Comparison of ENCODE assay signal across 9 mouse cellular contexts in the genomic region with DNA sequence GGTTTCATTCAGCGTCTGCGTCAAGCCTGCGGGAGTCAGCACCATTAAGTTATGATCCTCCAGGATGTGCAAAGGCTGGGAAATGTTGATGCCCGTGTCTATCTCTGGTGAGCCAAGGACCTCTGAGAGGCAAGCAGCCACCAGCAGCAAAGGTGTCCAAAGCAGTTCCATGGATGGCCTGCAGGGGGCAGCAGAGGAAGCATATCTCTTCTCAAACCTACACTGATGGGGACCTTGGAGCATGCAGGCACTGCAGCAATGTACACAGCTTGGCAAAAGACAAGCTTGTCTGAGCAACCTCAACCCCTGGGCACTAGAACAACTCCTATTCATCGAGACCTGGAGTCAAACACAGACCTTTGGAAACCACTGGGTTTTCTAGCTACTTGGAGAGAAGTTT. TPM values are rescaled to one million over a fixed set of nuclear protein-coding genes. Genes with fewer than 3 reads are reported as not detected.
DNase-seq lines count a peak whose midpoint lies in the region; ATAC-seq and TF ChIP-seq lines count a peak whose summit lies in the region.
"Had no signal": no experiment of that assay in that cellular context is flagged by ENCODE, and none has a peak within 500 bp of the region (broad histone marks: within the 10 kb centered on the region; RNA-seq: fewer than 3 reads in every experiment).

No protein-coding gene starts in this region.

- DNase-seq in A20 (ENCODE audit: low read depth, low spot score) (peak; percentile 11), MEL (ENCODE audit: low read depth, low spot score) (peak; percentile 52)
- DNase-seq in cerebellum, adult 18-20 months: peak; percentile 59 to 73
- DNase-seq in gastrocnemius, postnatal 14 days: peak; percentile 10
- DNase-seq in layer of hippocampus, adult 11-12 months (ENCODE audit: low spot score): peak; percentile 86
- DNase-seq in liver, postnatal 0 days: peak; percentile 80
- peak; percentile 62 to 79 for DNase-seq in right cerebral cortex, postnatal 10 days (ENCODE audit: low spot score in 2 of 2)

- no peaks in the 10 kb centered on the region for H3K27me3 ChIP-seq in MEL (ENCODE audit: control insufficient read depth in 1 of 2, insufficient read depth in 2 of 2, low read length in 2 of 2)
- H3K27me3 ChIP-seq in liver, postnatal 0 days (ENCODE audit: insufficient read depth, low read length): no peaks in the 10 kb centered on the region

- H3K9me3 ChIP-seq in MEL (replicated peaks; ENCODE audit: insufficient read depth, low read length): no peaks in the 10 kb centered on the region
- no peaks in the 10 kb centered on the region for H3K9me3 ChIP-seq in liver, postnatal 0 days (ENCODE audit: low read length)
- H3K9me3 ChIP-seq: heart, embryonic 15.5 days had no signal

- intact Hi-C loops in gastrocnemius, postnatal 14 days (cut with DNase I; ENCODE audit: low total_unique reads): loop anchor here (10.0 kb wide), 1 partner anchor 505 kb away; no protein-coding TSS in a partner anchor

- H3K79me2 ChIP-seq in MEL (ENCODE audit: control insufficient read depth, insufficient read depth, low read length, poor library complexity): no peaks in the 10 kb centered on the region

- TF ChIP-seq CTCF in MEL (IDR thresholded peaks at IDR 0.05 in 2 of 3, conservative IDR thresholded peaks at IDR 0.05 in 1 of 3; ENCODE audit: control insufficient read depth in 1 of 3, insufficient read depth in 1 of 3, low read depth in 2 of 3, low read length in 3 of 3, poor library complexity in 1 of 3, severe bottlenecking in 1 of 3): peak; percentile 71 to 97 (median 84)
- TF ChIP-seq CTCF in liver, postnatal 0 days (IDR thresholded peaks at IDR 0.05; ENCODE audit: low read depth): peak; percentile 88

- WGBS in liver, postnatal 0 days (ENCODE audit: insufficient replicate concordance): 50% methylated on average over 5 of the region's 5 CpGs

- ATAC-seq in liver, postnatal 0 days: peak; percentile 62
- no peak for ATAC-seq in inflammation-experienced regulatory T-cells, adult 6 months

- no peak overlapping the region for H3K4me3 ChIP-seq in MEL (ENCODE audit: control insufficient read depth in 1 of 2, insufficient read depth in 1 of 2, low read depth in 2 of 2, low read length in 2 of 2)
- H3K4me3 ChIP-seq in liver, postnatal 0 days (ENCODE audit: low read depth, low read length): no peak overlapping the region
- H3K4me3 ChIP-seq: heart, embryonic 15.5 days had no signal

- no peak for TF ChIP-seq EP300 in MEL (IDR thresholded peaks at IDR 0.05; ENCODE audit: low read depth in 1 of 2, low read length in 2 of 2)
- TF ChIP-seq EP300 in liver, postnatal 0 days (IDR thresholded peaks at IDR 0.05; ENCODE audit: low read depth): no peak

- H3K36me3 ChIP-seq in MEL (ENCODE audit: control insufficient read depth in 1 of 2, insufficient read depth in 2 of 2, low read length in 2 of 2): no peaks in the 10 kb centered on the region
- no peaks in the 10 kb centered on the region for H3K36me3 ChIP-seq in liver, postnatal 0 days (replicated peaks; ENCODE audit: insufficient read depth, low read length)
- H3K36me3 ChIP-seq: heart, embryonic 15.5 days had no signal

- TF ChIP-seq RAD21 in MEL (IDR thresholded peaks at IDR 0.05; ENCODE audit: low read depth, low read length): peak; percentile 44

- TF ChIP-seq POLR2A in MEL (IDR thresholded peaks at IDR 0.05; ENCODE audit: control insufficient read depth in 1 of 2, insufficient read depth in 1 of 2, low read depth in 1 of 2, low read length in 2 of 2, poor library complexity in 1 of 2): no peak

- H3K9ac ChIP-seq in MEL (ENCODE audit: control insufficient read depth, low read depth, low read length, poor library complexity, severe bottlenecking): no peak overlapping the region
- H3K9ac ChIP-seq in liver, postnatal 0 days (replicated peaks): no peak overlapping the region
- H3K9ac ChIP-seq: heart, embryonic 15.5 days had no signal

- H3K4me1 ChIP-seq in MEL (ENCODE audit: control insufficient read depth in 1 of 2, insufficient read depth in 2 of 2, low read length in 2 of 2): no peaks in the 10 kb centered on the region
- peaks cover 9% of the 10 kb centered on the region; the same call in 1 of the 2 replicates for H3K4me1 ChIP-seq in liver, postnatal 0 days (ENCODE audit: insufficient read depth)
- H3K4me1 ChIP-seq: heart, embryonic 15.5 days had no signal

- no peak overlapping the region for H3K27ac ChIP-seq in MEL (ENCODE audit: control insufficient read depth, low read depth, low read length)
- H3K27ac ChIP-seq in liver, postnatal 0 days (ENCODE audit: low read depth): no peak overlapping the region
- H3K27ac ChIP-seq: heart, embryonic 15.5 days had no signal

- no peak overlapping the region for H3K4me2 ChIP-seq in liver, postnatal 0 days (ENCODE audit: low read depth, low read length)
- H3K4me2 ChIP-seq: heart, embryonic 15.5 days had no signal

TF ChIP-seq in MEL, 35 proteins besides CTCF, POLR2A, EP300 and RAD21:
- TF ChIP-seq SIN3A (IDR thresholded peaks at IDR 0.05; ENCODE audit: low read length) (no peak), SMC3 (IDR thresholded peaks at IDR 0.05; ENCODE audit: low read depth, low read length) (peak; percentile 52), MEF2A (IDR thresholded peaks at IDR 0.05; ENCODE audit: extremely low read depth, insufficient replicate concordance, low read depth, low read length, poor library complexity, severe bottlenecking) (no peak)

RNA-seq across cellular contexts. Expression of a gene that starts 0.4 kb away (rescaled TPM):
- total RNA-seq in MEL (2012; rRNA removed): not detected in 2 replicates
- not detected for polyA plus RNA-seq in MEL (2012; ENCODE audit: insufficient read depth in 1 of 2, insufficient read length in 2 of 2, low read depth in 1 of 2, low replicate concordance in 2 of 2, missing spikeins in 1 of 2)
- total RNA-seq in gastrocnemius, postnatal 14 days (2021): not detected
- 2.2 and 2.5 TPM in 2 replicates for polyA plus RNA-seq in liver, postnatal 0 days (2015; fragmentation: Nextera tagmentation; extraction: Ambion mirVana)
- polyA plus RNA-seq in inflammation-experienced regulatory T-cells, adult 6 months (2017; shearing (Covaris generic)): not detected
- polyA plus RNA-seq: heart, embryonic 15.5 days had no signal

RNA-seq across cellular contexts. Expression of a gene that starts 3.6 kb away (rescaled TPM):
- total RNA-seq in MEL (2012; rRNA removed): 0.12 TPM in 1 of 2 replicates, not detected in the other
- polyA plus RNA-seq in MEL (2012; ENCODE audit: insufficient read depth in 1 of 2, insufficient read length in 2 of 2, low read depth in 1 of 2, low replicate concordance in 2 of 2, missing spikeins in 1 of 2): not detected
- not detected for total RNA-seq in gastrocnemius, postnatal 14 days (2021)
- 0.06 and 0.14 TPM in 2 replicates for polyA plus RNA-seq in liver, postnatal 0 days (2015; fragmentation: Nextera tagmentation; extraction: Ambion mirVana)
- not detected for polyA plus RNA-seq in inflammation-experienced regulatory T-cells, adult 6 months (2017; shearing (Covaris generic))
- polyA plus RNA-seq: heart, embryonic 15.5 days had no signal

RNA-seq across cellular contexts. Expression of a gene that starts 34.5 kb away (rescaled TPM):
- total RNA-seq in MEL (2012; rRNA removed): not detected in 2 replicates
- polyA plus RNA-seq in MEL (2012; ENCODE audit: insufficient read depth in 1 of 2, insufficient read length in 2 of 2, low read depth in 1 of 2, low replicate concordance in 2 of 2, missing spikeins in 1 of 2): not detected
- not detected for total RNA-seq in gastrocnemius, postnatal 14 days (2021)
- polyA plus RNA-seq in liver, postnatal 0 days (2015; fragmentation: Nextera tagmentation; extraction: Ambion mirVana): 0.15 TPM in 1 of 2 replicates, not detected in the other
- not detected for polyA plus RNA-seq in inflammation-experienced regulatory T-cells, adult 6 months (2017; shearing (Covaris generic))
- polyA plus RNA-seq: heart, embryonic 15.5 days had no signal

RNA-seq across cellular contexts. Expression of a gene that starts 40.6 kb away (rescaled TPM):
- not detected in 2 replicates for total RNA-seq in MEL (2012; rRNA removed)
- not detected for polyA plus RNA-seq in MEL (2012; ENCODE audit: insufficient read depth in 1 of 2, insufficient read length in 2 of 2, low read depth in 1 of 2, low replicate concordance in 2 of 2, missing spikeins in 1 of 2)
- not detected for total RNA-seq in gastrocnemius, postnatal 14 days (2021)
- not detected in 2 replicates for polyA plus RNA-seq in liver, postnatal 0 days (2015; fragmentation: Nextera tagmentation; extraction: Ambion mirVana)
- polyA plus RNA-seq in inflammation-experienced regulatory T-cells, adult 6 months (2017; shearing (Covaris generic)): not detected
- polyA plus RNA-seq: heart, embryonic 15.5 days had no signal

Comparison
In these comparisons a context has a peak if more than half of its experiments do, and no peak if none do; other contexts are left out.
1. DNase-seq: peak in every context shown above with its lines; median percentile 86 in layer of hippocampus, adult 11-12 months; 80 in liver, postnatal 0 days; 70 in right cerebral cortex, postnatal 10 days; 66 in cerebellum, adult 18-20 months; 52 in MEL; 11 in A20; 10 in gastrocnemius, postnatal 14 days.